Mouse (Mus musculus) large intestine, adult 2 months (tissue): ENCODE data around the gene Scd1. TPM values are rescaled to one million over a fixed set of nuclear protein-coding genes. Genes with fewer than 3 reads are reported as not detected.
"Not testable (repeated sequence)": the region's sequence is repeated elsewhere in the genome, so short reads cannot be mapped to it uniquely, and the experiment has no call there.

ENCODE experiments used
- DNase-seq: peaks from one replicate; pipeline ENCODE4 v3.0.0-alpha.2; 2012; ENCODE audit warnings: low read depth, low spot score
- WGBS: fragments of 180-500 bp; shearing (Covaris S2); methylation state at CpG from one replicate; pipeline ENCODE4 v1.1.7; 2018; 5-methylcytosine and 5-hydroxymethylcytosine counted together
- polyA plus RNA-seq: library from polyadenylated mRNA; depleted of rRNA; stranded (reverse); fragments of >200 nt; gene quantifications from 2 replicates; pipeline ENCODE4 v1.2.3, GENCODE M21; 2012; rRNA removed

The Scd1 gene
- polyA plus RNA-seq, 1 experiment = 98.0 TPM

- WGBS = 9% methylated on average over 6 of the region's 6 CpGs
- DNase-seq = peak; percentile 73
Measured at GRCm38 (mm10) chr19:44372969-44373368, 34.7 kb downstream of the Scd1 start.

GRCm38 (mm10) chr19:44370231-44370630 is 37.4 kb downstream of the Scd1 start:
- no peak for DNase-seq
- WGBS = 60% methylated on average over 5 of the region's 5 CpGs

- DNase-seq = no peak
- WGBS = 56% methylated on average over 8 of the region's 8 CpGs
Measured at GRCm38 (mm10) chr19:44369371-44369770, 38.3 kb downstream of the Scd1 start.

GRCm38 (mm10) chr19:44367076-44367475 is 40.6 kb downstream of the Scd1 start:
- WGBS = 72% methylated on average over 10 of the region's 10 CpGs
- not testable (repeated sequence) for DNase-seq

- DNase-seq = no peak
- WGBS = 92% methylated on average over 4 of the region's 4 CpGs
Measured at GRCm38 (mm10) chr19:44365733-44366132, 41.9 kb downstream of the Scd1 start.

- WGBS = 67% methylated on average over 8 of the region's 8 CpGs
- DNase-seq = no peak
Measured at GRCm38 (mm10) chr19:44364029-44364428, 43.6 kb downstream of the Scd1 start.

GRCm38 (mm10) chr19:44363529-44363928 is 44.1 kb downstream of the Scd1 start:
- DNase-seq = no peak
- 27% methylated on average over 13 of the region's 13 CpGs for WGBS

- WGBS = 67% methylated on average over 8 of the region's 8 CpGs
- no peak for DNase-seq
Measured at GRCm38 (mm10) chr19:44358700-44359099, 49.0 kb downstream of the Scd1 start.

- DNase-seq = no peak
- 80% methylated on average over 7 of the region's 7 CpGs for WGBS
Measured at GRCm38 (mm10) chr19:44351756-44352155, 55.9 kb downstream of the Scd1 start.

- 81% methylated on average over 8 of the region's 8 CpGs for WGBS
Measured at GRCm38 (mm10) chr19:44349689-44350088, 58.0 kb downstream of the Scd1 start.

More at GRCm38 (mm10) chr19:44349689-44350088, 58.0 kb downstream of the Scd1 start:
- no peak for DNase-seq

Other genes starting within 250 kb of the Scd1 start
- gene Pkd2l1, start 215.4 kb downstream of the Scd1 start, polyA plus RNA-seq = 0.11 and 0.40 TPM in 2 replicates
- gene Scd3, start 204.6 kb downstream of the Scd1 start, polyA plus RNA-seq = not detected in 2 replicates
- gene Scd2, start 114.2 kb downstream of the Scd1 start, polyA plus RNA-seq = 71.3 and 91.7 TPM in 2 replicates
- gene Scd4, start 74.8 kb downstream of the Scd1 start, polyA plus RNA-seq = 0.25 and 0.34 TPM in 2 replicates
- 0.02 TPM in 1 of 2 replicates, not detected in the other for gene Wnt8b, start 85.6 kb upstream of the Scd1 start, polyA plus RNA-seq
- gene Sec31b, start 138.0 kb upstream of the Scd1 start, polyA plus RNA-seq = 0.68 and 1.0 TPM in 2 replicates
- gene Gm20538, start 145.0 kb upstream of the Scd1 start, polyA plus RNA-seq = not detected in 2 replicates
- gene Ndufb8, start 147.6 kb upstream of the Scd1 start, polyA plus RNA-seq = 609 and 634 TPM in 2 replicates
- gene Hif1an, start 155.0 kb upstream of the Scd1 start, polyA plus RNA-seq = 14.8 and 16.6 TPM in 2 replicates